Mouse (Mus musculus) limb, embryonic 14.5 days (tissue): ENCODE results near the gene Rtn4. TPM values are rescaled to one million over a fixed set of nuclear protein-coding genes. Genes with fewer than 3 reads are reported as not detected.

Source experiments
- ATAC-seq: fragments of 200-750 bp; cut with Nextera tagmentation; 2 replicates; pipeline ENCODE4 v1.8.0; 2017; ENCODE audit warnings: low read depth, moderate number of reproducible peaks, moderate TSS enrichment; ENCODE audit not compliant: low FRiP score
- DNase-seq: peaks from one replicate; pipeline ENCODE4 v3.0.0-alpha.2; 2015; ENCODE audit warnings: low spot score
- H3K27ac ChIP-seq: fragments of 300-500 bp; sonication (generic); replicated peaks from 2 replicates; pipeline ENCODE4 v1.5.1; 2014; ENCODE audit warnings: low read depth, mild to moderate bottlenecking, low read length, moderate library complexity, mixed read lengths
- H3K27me3 ChIP-seq: fragments of 300-500 bp; sonication (generic); 2 replicates; pipeline ENCODE4 v1.6.1; 2014; ENCODE audit warnings: low read length, mixed read lengths; ENCODE audit not compliant: control insufficient read depth, insufficient read depth
- H3K36me3 ChIP-seq: fragments of 300-500 bp; sonication (generic); 2 replicates; pipeline ENCODE4 v1.6.1; 2014; ENCODE audit warnings: mild to moderate bottlenecking, low read length, moderate library complexity, mixed read lengths; ENCODE audit not compliant: control insufficient read depth, insufficient read depth
- H3K4me1 ChIP-seq: fragments of 300-500 bp; sonication (generic); 2 replicates; pipeline ENCODE4 v1.6.1; 2014; ENCODE audit warnings: antibody characterized with exemption, low read length, mixed read lengths; ENCODE audit not compliant: control insufficient read depth, insufficient read depth
- H3K4me2 ChIP-seq: fragments of 300-500 bp; sonication (generic); replicated peaks from 2 replicates; pipeline ENCODE4 v1.6.1; 2014; ENCODE audit warnings: low read depth, mild to moderate bottlenecking, low read length, moderate library complexity; ENCODE audit not compliant: severe bottlenecking
- H3K4me3 ChIP-seq: fragments of 300-500 bp; sonication (generic); replicated peaks from 2 replicates; pipeline ENCODE4 v1.5.1; 2014; ENCODE audit warnings: low read length
- H3K9ac ChIP-seq: fragments of 300-500 bp; sonication (generic); 2 replicates; pipeline ENCODE4 v1.6.1; 2014; ENCODE audit warnings: mild to moderate bottlenecking, low read depth, low read length, moderate library complexity; ENCODE audit not compliant: severe bottlenecking
- H3K9me3 ChIP-seq: fragments of 300-500 bp; sonication (generic); 2 replicates; pipeline ENCODE4 v1.6.1; 2016; ENCODE audit warnings: low read length; ENCODE audit not compliant: control insufficient read depth
- POLR2A ChIP-seq: fragments of 200-500 bp; IDR thresholded peaks from 2 replicates; pipeline ENCODE4 v1.8.0; 2012; ENCODE audit warnings: inconsistent platforms, mild to moderate bottlenecking, moderate library complexity, borderline replicate concordance; ENCODE audit not compliant: insufficient read depth, insufficient read length; ENCODE audit errors: extremely low read depth
- WGBS: fragments of 180-500 bp; shearing (Covaris S2); extraction: QIAGEN DNeasy Blood & Tissue Kit; methylation state at CpG from one replicate; pipeline ENCODE4 v1.1.7; 2014; 5-methylcytosine and 5-hydroxymethylcytosine counted together
- polyA plus RNA-seq, 2 experiments: library from polyadenylated mRNA; depleted of rRNA in 1 of 2; stranded (reverse) in 1 of 2; unstranded in 1 of 2; fragments of >200 nt; fragmentation: Nextera tagmentation in 1 of 2; extraction: Ambion mirVana in 1 of 2; gene quantifications; 2 replicates each; pipeline versions ENCODE4 v1.2.1 to v1.2.3; 2012 to 2014

The Rtn4 gene
- polyA plus RNA-seq, 2 experiments, result 74.5 to 212 TPM

- Histone ChIP-seq H3K27ac (no peak overlapping the region), H3K4me2 (no peak overlapping the region), H3K27me3 (no peaks in the 10 kb centered on the region), H3K9ac (no peak overlapping the region), H3K9me3 (no peaks in the 10 kb centered on the region), H3K4me3 (no peak overlapping the region), H3K36me3 (no peaks in the 10 kb centered on the region), H3K4me1 (0 out of 2 replicates have a peak, but pooled peaks cover 5% of the 10 kb centered on the region)
- TF ChIP-seq POLR2A, result no peak
- WGBS, result 88% methylated on average over 2 of the region's 2 CpGs
- no peak for ATAC-seq
- DNase-seq, result no peak
Observed at GRCm38 (mm10) chr11:29724213-29724612, 31.5 kb downstream of the Rtn4 start.

GRCm38 (mm10) chr11:29725167-29725566 is 32.4 kb downstream of the Rtn4 start:
- no peak for DNase-seq
- no peak overlapping the region for H3K27ac ChIP-seq
- H3K4me3 ChIP-seq, result no peak overlapping the region
- H3K9me3 ChIP-seq, result no peaks in the 10 kb centered on the region
- H3K36me3 ChIP-seq, result no peaks in the 10 kb centered on the region
- TF ChIP-seq POLR2A, result no peak
- H3K4me1 ChIP-seq, result 0 out of 2 replicates have a peak, but pooled peaks cover 2% of the 10 kb centered on the region
- H3K27me3 ChIP-seq, result no peaks in the 10 kb centered on the region
- no peak overlapping the region for H3K9ac ChIP-seq
- ATAC-seq, result no peak
- no peak overlapping the region for H3K4me2 ChIP-seq

GRCm38 (mm10) chr11:29725610-29726009 is 32.9 kb downstream of the Rtn4 start:
- no peak overlapping the region for H3K4me3 ChIP-seq
- no peaks in the 10 kb centered on the region for H3K4me1 ChIP-seq
- WGBS, result 67% methylated on average over 1 of the region's 1 CpGs
- no peak overlapping the region for H3K9ac ChIP-seq
- no peak for TF ChIP-seq POLR2A
- no peaks in the 10 kb centered on the region for H3K9me3 ChIP-seq
- no peak for DNase-seq
- no peaks in the 10 kb centered on the region for H3K36me3 ChIP-seq
- no peak for ATAC-seq
- H3K27me3 ChIP-seq, result no peaks in the 10 kb centered on the region
- no peak overlapping the region for H3K27ac ChIP-seq
- H3K4me2 ChIP-seq, result no peak overlapping the region

- WGBS, result 78% methylated on average over 1 of the region's 1 CpGs
- no peaks in the 10 kb centered on the region for H3K9me3 ChIP-seq
- H3K4me2 ChIP-seq, result no peak overlapping the region
- DNase-seq, result no peak
- no peaks in the 10 kb centered on the region; the same call in 1 of the 2 replicates for H3K36me3 ChIP-seq
- no peak for ATAC-seq
- H3K4me3 ChIP-seq, result no peak overlapping the region
- H3K27ac ChIP-seq, result no peak overlapping the region
- H3K9ac ChIP-seq, result no peak overlapping the region
- H3K27me3 ChIP-seq, result no peaks in the 10 kb centered on the region
- no peaks in the 10 kb centered on the region for H3K4me1 ChIP-seq
- TF ChIP-seq POLR2A, result no peak
Observed at GRCm38 (mm10) chr11:29727901-29728300, 35.2 kb downstream of the Rtn4 start.

- TF ChIP-seq POLR2A, result no peak
- WGBS, result 89% methylated on average over 2 of the region's 2 CpGs
- H3K36me3 ChIP-seq, result peaks cover 29% of the 10 kb centered on the region
Observed at GRCm38 (mm10) chr11:29739752-29740151, 47.0 kb downstream of the Rtn4 start.

More at GRCm38 (mm10) chr11:29739752-29740151, 47.0 kb downstream of the Rtn4 start:
- no peak for ATAC-seq
- DNase-seq, result no peak
- H3K27ac ChIP-seq, result no peak overlapping the region
- H3K9me3 ChIP-seq, result no peaks in the 10 kb centered on the region
- no peak overlapping the region for H3K9ac ChIP-seq
- H3K4me2 ChIP-seq, result no peak overlapping the region
- H3K4me3 ChIP-seq, result no peak overlapping the region
- no peaks in the 10 kb centered on the region for H3K27me3 ChIP-seq
- no peaks in the 10 kb centered on the region for H3K4me1 ChIP-seq
